Mouse (Mus musculus) limb, embryonic 12.5 days (tissue): ENCODE measurements at regions not wholly inside any gene's neighbourhood (a gene's known extent, or its start where the extent isn't known, plus 50 kb on each side); places are given as distances from the start of the nearest gene placed in this dataset. TPM values are rescaled to one million over a fixed set of nuclear protein-coding genes. Genes with fewer than 3 reads are reported as not detected.

ENCODE experiments used
- ATAC-seq: fragments of 200-750 bp; cut with Nextera tagmentation; 2 replicates; pipeline ENCODE4 v1.8.0; 2017; ENCODE audit warnings: low read depth, moderate TSS enrichment; ENCODE audit not compliant: insufficient number of reproducible peaks, insufficient read depth, low FRiP score, low TSS enrichment
- H3K27ac ChIP-seq: fragments of 300-500 bp; sonication (generic); 2 replicates; pipeline ENCODE4 v1.5.1; 2016; ENCODE audit warnings: mild to moderate bottlenecking, moderate library complexity
- H3K27me3 ChIP-seq: fragments of 300-500 bp; sonication (generic); 2 replicates; pipeline ENCODE4 v1.6.1; 2016; ENCODE audit warnings: mild to moderate bottlenecking, moderate library complexity
- H3K36me3 ChIP-seq: fragments of 300-500 bp; sonication (generic); 2 replicates; pipeline ENCODE4 v1.6.1; 2016; ENCODE audit warnings: mild to moderate bottlenecking, moderate library complexity
- H3K4me1 ChIP-seq: fragments of 300-500 bp; sonication (generic); replicated peaks from 2 replicates; pipeline ENCODE4 v1.6.1; 2016
- H3K4me2 ChIP-seq: fragments of 300-500 bp; sonication (generic); 2 replicates; pipeline ENCODE4 v1.6.1; 2016; ENCODE audit warnings: mild to moderate bottlenecking, moderate library complexity
- H3K4me3 ChIP-seq: fragments of 300-500 bp; sonication (generic); replicated peaks from 2 replicates; pipeline ENCODE4 v1.5.1; 2016; ENCODE audit warnings: mild to moderate bottlenecking
- H3K9ac ChIP-seq: fragments of 300-500 bp; sonication (generic); replicated peaks from 2 replicates; pipeline ENCODE4 v1.6.1; 2016; ENCODE audit warnings: mild to moderate bottlenecking, moderate library complexity
- H3K9me3 ChIP-seq: fragments of 300-500 bp; sonication (generic); 2 replicates; pipeline ENCODE4 v1.6.1; 2016; ENCODE audit warnings: mild to moderate bottlenecking, moderate library complexity
- WGBS: fragments of 180-500 bp; shearing (Covaris S2); methylation state at CpG from one replicate; pipeline ENCODE4 v1.1.7; 2016; 5-methylcytosine and 5-hydroxymethylcytosine counted together
- microRNA-seq: library from miRNA; unstranded; fragments of <30 nt; microRNA quantifications from one replicate; pipeline ENCODE4, GENCODE M21; 2017

GRCm38 (mm10) chr8:109438531-109438930 is 55.3 kb upstream of the Pmfbp1 start:
- Histone ChIP-seq H3K9me3 (no peaks in the 10 kb centered on the region), H3K4me3 (no peak overlapping the region), H3K4me2 (no peak overlapping the region), H3K4me1 (peaks cover 8% of the 10 kb centered on the region), H3K36me3 (no peaks in the 10 kb centered on the region), H3K27me3 (no peaks in the 10 kb centered on the region), H3K27ac (no peak overlapping the region), H3K9ac (no peak overlapping the region)
- 93% methylated on average over 7 of the region's 7 CpGs for WGBS
- no peak for ATAC-seq

Small RNA genes in the stretch of these regions (microRNA-seq; reads per million reads assigned to microRNA genes)
- not detected for gene Gm23163
